Comparison of ENCODE assay signal across 7 mouse cellular contexts in the genomic region with DNA sequence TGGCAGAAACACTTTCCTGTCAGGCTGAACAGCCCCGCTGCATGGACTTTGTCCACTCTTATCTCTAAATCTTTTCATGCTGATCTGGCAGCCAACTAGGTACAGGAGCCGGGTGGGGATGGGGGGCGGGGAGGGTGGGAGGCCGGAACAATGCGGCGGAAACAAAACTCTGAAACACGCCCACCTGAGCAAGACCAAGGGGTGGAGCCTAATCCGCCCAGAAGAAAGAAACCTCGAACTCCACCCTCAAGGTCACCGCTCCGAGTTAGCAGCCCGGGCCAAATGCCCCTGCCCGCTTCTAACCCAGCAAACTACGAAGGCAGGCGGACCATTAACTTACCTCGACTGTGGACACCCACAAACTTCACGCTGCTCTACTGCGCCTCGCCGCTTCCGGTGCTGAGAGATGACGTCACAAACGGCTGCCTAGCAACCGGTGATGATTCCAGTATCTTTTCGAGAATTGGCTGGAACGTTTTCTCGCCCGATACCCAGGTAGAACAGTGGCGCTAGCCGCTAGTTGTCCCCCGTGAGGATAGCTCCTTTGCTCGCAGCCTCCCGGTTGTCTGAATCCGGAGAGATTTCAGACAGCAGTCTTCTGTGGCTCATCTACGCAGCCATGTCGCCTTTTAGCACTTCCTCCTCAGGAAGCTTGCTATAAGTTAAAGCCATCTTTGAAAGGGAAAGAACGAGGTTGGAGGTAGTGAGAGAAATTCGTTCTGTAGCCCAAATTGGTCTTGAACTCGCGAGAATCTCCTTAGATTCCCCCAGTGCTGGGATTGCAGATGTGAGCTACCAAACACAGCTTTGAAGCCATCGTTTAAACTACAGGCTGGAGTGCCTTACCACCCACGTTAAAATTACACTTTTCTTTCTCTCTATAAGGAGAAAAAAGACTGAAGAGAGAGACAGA. TPM values are rescaled to one million over a fixed set of nuclear protein-coding genes. Genes with fewer than 3 reads are reported as not detected.
A peak's percentile ranks its signal among the peaks of the same experiment; 100 is the strongest.
DNase-seq lines count a peak whose midpoint lies in the region; ATAC-seq lines count a peak whose summit lies in the region.

Gene Aptx (minus strand): TSS at position 398 of the 913 bp plus-strand sequence.

- H3K4me3 ChIP-seq in embryonic facial prominence, embryonic 11.5 days (ENCODE audit: low read depth, low read length), result peak within 1 kb of the TSS; percentile 59
- peak within 1 kb of the TSS; percentile 71 for H3K4me3 ChIP-seq in limb, embryonic 11.5 days (ENCODE audit: low read depth, low read length)
- H3K4me3 ChIP-seq in midbrain, embryonic 14.5 days (replicated peaks; ENCODE audit: low read depth, low read length), result peak within 1 kb of the TSS; percentile 60

- H3K27ac ChIP-seq in embryonic facial prominence, embryonic 11.5 days (replicated peaks; ENCODE audit: low read depth, low read length), result peak within 1 kb of the TSS; percentile 84
- peak within 1 kb of the TSS; percentile 90 for H3K27ac ChIP-seq in limb, embryonic 11.5 days (replicated peaks; ENCODE audit: low read depth, low read length)
- H3K27ac ChIP-seq in midbrain, embryonic 14.5 days (replicated peaks; ENCODE audit: low read depth, low read length), result peak within 1 kb of the TSS; percentile 96

- no peaks in the 10 kb centered on the region for H3K4me1 ChIP-seq in embryonic facial prominence, embryonic 11.5 days (ENCODE audit: control insufficient read depth, insufficient read depth, low read length)
- H3K4me1 ChIP-seq in limb, embryonic 11.5 days (ENCODE audit: control insufficient read depth, insufficient read depth, low read length), result 0 out of 2 replicates have a peak, but pooled peaks cover 7% of the 10 kb centered on the region
- peaks cover 21% of the 10 kb centered on the region for H3K4me1 ChIP-seq in midbrain, embryonic 14.5 days (ENCODE audit: control insufficient read depth, insufficient read depth, low read length)

- peak within 1 kb of the TSS; percentile 66 for H3K4me2 ChIP-seq in embryonic facial prominence, embryonic 11.5 days (ENCODE audit: low read depth, low read length)
- peak within 1 kb of the TSS; percentile 68 for H3K4me2 ChIP-seq in limb, embryonic 11.5 days (ENCODE audit: low read depth, severe bottlenecking)
- H3K4me2 ChIP-seq in midbrain, embryonic 14.5 days (ENCODE audit: low read length), result peak within 1 kb of the TSS; percentile 63

- no peaks in the 10 kb centered on the region for H3K36me3 ChIP-seq in embryonic facial prominence, embryonic 11.5 days (replicated peaks; ENCODE audit: control insufficient read depth, insufficient read depth, low read depth, low read length)
- no peaks in the 10 kb centered on the region for H3K36me3 ChIP-seq in limb, embryonic 11.5 days (ENCODE audit: control insufficient read depth, insufficient read depth, low read length)
- H3K36me3 ChIP-seq in midbrain, embryonic 14.5 days (ENCODE audit: control insufficient read depth, insufficient read depth, low read length), result no peaks in the 10 kb centered on the region

- no peaks in the 10 kb centered on the region for H3K9me3 ChIP-seq in embryonic facial prominence, embryonic 11.5 days (replicated peaks; ENCODE audit: control insufficient read depth, low read length)
- no peaks in the 10 kb centered on the region for H3K9me3 ChIP-seq in limb, embryonic 11.5 days (ENCODE audit: control insufficient read depth, low read length)
- no peaks in the 10 kb centered on the region for H3K9me3 ChIP-seq in midbrain, embryonic 14.5 days (ENCODE audit: control insufficient read depth, low read length)

- H3K27me3 ChIP-seq in embryonic facial prominence, embryonic 11.5 days (ENCODE audit: control insufficient read depth, insufficient read depth, low read length), result no peaks in the 10 kb centered on the region
- no peaks in the 10 kb centered on the region for H3K27me3 ChIP-seq in limb, embryonic 11.5 days (ENCODE audit: control insufficient read depth, insufficient read depth, low read length)
- no peaks in the 10 kb centered on the region for H3K27me3 ChIP-seq in midbrain, embryonic 14.5 days (ENCODE audit: control insufficient read depth, insufficient read depth, low read length)

- H3K9ac ChIP-seq in embryonic facial prominence, embryonic 11.5 days (replicated peaks; ENCODE audit: low read length), result peak within 1 kb of the TSS; percentile 62
- peak within 1 kb of the TSS; percentile 74 for H3K9ac ChIP-seq in limb, embryonic 11.5 days (ENCODE audit: low read length)
- peak within 1 kb of the TSS; percentile 62 for H3K9ac ChIP-seq in midbrain, embryonic 14.5 days (replicated peaks; ENCODE audit: low read length)

- peak; percentile 96 for DNase-seq in adrenal gland, postnatal 14 days
- DNase-seq in embryonic facial prominence, embryonic 11.5 days (ENCODE audit: low spot score), result peak; percentile 97
- peak; percentile 99 for DNase-seq in heart, adult 11 months
- peak; percentile 98 for DNase-seq in kidney, adult 18-20 months
- DNase-seq in limb, embryonic 11.5 days (ENCODE audit: low spot score), result peak; percentile 99
- peak; percentile 98 for DNase-seq in midbrain, embryonic 14.5 days
- DNase-seq in spleen, adult 18-20 months, result peak; percentile 90 to 92

- peak; percentile 94 for ATAC-seq in embryonic facial prominence, embryonic 11.5 days (replicated peaks; ENCODE audit: insufficient number of reproducible peaks, low FRiP score, low TSS enrichment, low read depth)
- ATAC-seq in limb, embryonic 11.5 days (ENCODE audit: insufficient number of reproducible peaks, low FRiP score, low TSS enrichment, low read depth), result peak; percentile 91
- peak; percentile 95 for ATAC-seq in midbrain, embryonic 14.5 days (ENCODE audit: low FRiP score, low TSS enrichment)

- under 1% methylated on average over 42 of the region's 42 CpGs for WGBS in embryonic facial prominence, embryonic 11.5 days
- under 1% methylated on average over 42 of the region's 42 CpGs for WGBS in limb, embryonic 11.5 days
- under 1% methylated on average over 42 of the region's 42 CpGs for WGBS in midbrain, embryonic 14.5 days

RNA-seq across cellular contexts. Expression of gene Aptx, which starts in this region (rescaled TPM):
- total RNA-seq in adrenal gland, postnatal 14 days (2021), result 17.8 and 18.6 TPM in 2 replicates
- 37.8 and 38.2 TPM in 2 replicates for polyA plus RNA-seq in embryonic facial prominence, embryonic 11.5 days (2014; fragmentation: Nextera tagmentation; extraction: Ambion mirVana)
- 34.4 and 35.4 TPM in 2 replicates for polyA plus RNA-seq in limb, embryonic 11.5 days (2014; fragmentation: Nextera tagmentation; extraction: Ambion mirVana)
- 43.5 and 44.8 TPM in 2 replicates for polyA plus RNA-seq in midbrain, embryonic 14.5 days (2014; fragmentation: Nextera tagmentation; extraction: Ambion mirVana)

Comparison
In these comparisons a context has a peak if more than half of its experiments do, and no peak if none do; other contexts are left out.
1. Peak in every context shown above with its lines: DNase-seq, ATAC-seq, H3K4me3 ChIP-seq and H3K27ac ChIP-seq.